Mouse (Mus musculus) lung, embryonic 15.5 days (tissue): ENCODE data around the gene Txndc9. TPM values are rescaled to one million over a fixed set of nuclear protein-coding genes. Genes with fewer than 3 reads are reported as not detected.
A peak's percentile ranks its signal among the peaks of the same experiment; 100 is the strongest.
"Not testable (repeated sequence)": the region's sequence is repeated elsewhere in the genome, so short reads cannot be mapped to it uniquely, and the experiment has no call there.

Experiments used
- ATAC-seq: fragments of 200-750 bp; cut with Nextera tagmentation; 2 replicates; pipeline ENCODE4 v1.8.0; 2017; ENCODE audit warnings: moderate number of reproducible peaks, borderline replicate concordance; ENCODE audit not compliant: low FRiP score, low TSS enrichment; ENCODE audit errors: extremely low read depth
- H3K27ac ChIP-seq: fragments of 300-500 bp; sonication (generic); 2 replicates; pipeline ENCODE4 v1.5.1; 2015; ENCODE audit warnings: moderate library complexity, mild to moderate bottlenecking, inconsistent platforms
- H3K27me3 ChIP-seq: fragments of 300-500 bp; sonication (generic); 2 replicates; pipeline ENCODE4 v1.6.1; 2015; ENCODE audit warnings: inconsistent platforms
- H3K36me3 ChIP-seq: fragments of 300-500 bp; sonication (generic); 2 replicates; pipeline ENCODE4 v1.6.1; 2015; ENCODE audit warnings: inconsistent platforms
- H3K4me1 ChIP-seq: fragments of 300-500 bp; sonication (generic); 2 replicates; pipeline ENCODE4 v1.6.1; 2015; ENCODE audit warnings: inconsistent platforms
- H3K4me2 ChIP-seq: fragments of 300-500 bp; sonication (generic); 2 replicates; pipeline ENCODE4 v1.6.1; 2015; ENCODE audit warnings: inconsistent platforms, mild to moderate bottlenecking, moderate library complexity
- H3K4me3 ChIP-seq: fragments of 300-500 bp; sonication (generic); 2 replicates; pipeline ENCODE4 v1.5.1; 2015; ENCODE audit warnings: mild to moderate bottlenecking, inconsistent platforms
- H3K9ac ChIP-seq: fragments of 300-500 bp; sonication (generic); 2 replicates; pipeline ENCODE4 v1.6.1; 2015; ENCODE audit warnings: inconsistent platforms
- H3K9me3 ChIP-seq: fragments of 300-500 bp; sonication (generic); 2 replicates; pipeline ENCODE4 v1.6.1; 2016; ENCODE audit warnings: inconsistent platforms
- WGBS: fragments of 180-500 bp; shearing (Covaris S2); methylation state at CpG from one replicate; pipeline ENCODE4 v1.1.7; 2015; 5-methylcytosine and 5-hydroxymethylcytosine counted together
- polyA plus RNA-seq: library from polyadenylated mRNA; unstranded; fragments of >200 nt; fragmentation: Nextera tagmentation; extraction: Ambion mirVana; gene quantifications from 2 replicates; pipeline ENCODE4 v1.2.1, GENCODE M21; 2015

Gene Txndc9
- polyA plus RNA-seq, 1 experiment from 2014 or later, result 149 TPM

DNA sequence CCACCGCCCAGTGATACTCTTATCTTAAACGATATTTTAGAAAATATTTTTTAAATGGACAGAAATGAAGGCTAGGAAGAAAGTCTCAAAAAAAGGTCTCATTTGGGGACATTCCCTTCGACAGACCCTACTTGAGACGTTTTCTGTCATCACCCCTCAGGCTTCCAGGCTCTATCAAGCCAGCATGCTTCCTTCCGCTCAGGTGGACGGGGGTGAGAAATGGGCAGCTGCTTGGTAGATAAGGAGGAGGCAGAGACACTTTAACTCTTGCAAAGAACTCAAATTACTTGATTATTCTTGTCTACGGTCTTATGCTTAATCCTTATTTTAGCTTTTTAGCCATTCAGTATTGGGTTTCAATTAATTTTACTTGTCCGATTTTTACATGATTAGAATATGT lies 3.2 kb upstream of the Txndc9 start:
- no peaks in the 10 kb centered on the region for H3K27me3 ChIP-seq
- no peak for ATAC-seq
- WGBS, result 87% methylated on average over 8 of the region's 8 CpGs
- no peaks in the 10 kb centered on the region for H3K9me3 ChIP-seq
- H3K27ac ChIP-seq, result no peak overlapping the region
- H3K9ac ChIP-seq, result no peak overlapping the region
- no peak overlapping the region for H3K4me2 ChIP-seq
- H3K4me3 ChIP-seq, result no peak overlapping the region
- peaks cover 15% of the 10 kb centered on the region for H3K4me1 ChIP-seq
- no peaks in the 10 kb centered on the region for H3K36me3 ChIP-seq

GRCm38 (mm10) chr1:37999552-37999951 lies 1.9 kb upstream of the Txndc9 start:
- no peak overlapping the region for H3K27ac ChIP-seq
- H3K4me2 ChIP-seq, result peak overlapping the region; percentile 80
- peaks cover 10% of the 10 kb centered on the region for H3K36me3 ChIP-seq
- no peak overlapping the region; the same call in 1 of the 2 replicates for H3K9ac ChIP-seq
- peak overlapping the region; percentile 97 for H3K4me3 ChIP-seq
- 65% methylated on average over 3 of the region's 3 CpGs for WGBS
- no peak for ATAC-seq
- peaks cover 15% of the 10 kb centered on the region for H3K4me1 ChIP-seq
- H3K27me3 ChIP-seq, result no peaks in the 10 kb centered on the region
- H3K9me3 ChIP-seq, result no peaks in the 10 kb centered on the region

DNA sequence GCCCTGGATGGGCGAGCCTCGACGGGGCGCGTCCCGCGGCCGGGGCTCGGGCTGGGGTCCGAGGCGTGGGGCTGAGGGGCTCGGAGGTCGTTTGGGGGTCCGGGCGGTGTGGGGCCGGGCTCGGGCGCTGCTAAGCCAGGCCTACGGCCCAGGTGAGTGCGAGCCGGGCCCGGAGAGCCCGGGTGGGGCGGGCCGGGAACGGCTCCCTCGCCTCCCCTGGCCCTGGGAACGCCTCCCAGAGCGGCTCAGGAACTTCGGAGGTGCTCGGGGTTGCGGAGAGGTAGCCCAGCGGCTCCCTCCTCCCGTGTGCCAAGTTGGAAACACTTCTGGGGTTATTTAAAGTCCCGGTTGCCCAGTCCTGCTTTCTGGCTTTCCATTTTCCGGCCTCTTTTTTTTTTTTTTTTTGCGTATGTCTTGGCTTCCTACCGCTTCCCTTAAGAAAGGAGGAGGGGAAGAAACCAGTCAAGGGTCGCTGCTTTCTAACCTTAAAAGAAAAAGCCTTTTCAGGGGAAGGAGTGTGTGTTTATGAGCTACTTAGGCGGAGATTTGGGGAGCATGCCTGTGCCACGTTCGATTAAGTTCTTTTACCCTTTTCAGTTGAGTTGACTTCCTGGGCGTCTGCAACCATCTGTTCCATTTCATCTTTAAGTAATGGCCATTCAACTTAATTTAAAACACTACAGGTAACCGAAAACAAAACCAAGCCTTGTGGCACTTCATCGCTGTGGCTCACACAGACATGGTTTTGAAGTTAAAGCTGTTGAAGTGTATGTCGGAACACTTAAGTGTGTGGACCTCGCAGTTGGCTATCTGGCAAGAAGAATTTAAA lies 892 bp upstream of the Txndc9 start:
- peak; percentile 21 for ATAC-seq
- Histone ChIP-seq H3K4me2 (peak overlapping the region; percentile 80), H3K27me3 (no peaks in the 10 kb centered on the region), H3K27ac (peak overlapping the region; percentile 92), H3K36me3 (peaks cover 20% of the 10 kb centered on the region), H3K4me1 (peaks cover 15% of the 10 kb centered on the region), H3K9ac (peak overlapping the region; percentile 88), H3K4me3 (peak overlapping the region; percentile 97), H3K9me3 (no peaks in the 10 kb centered on the region)
- WGBS, result 3% methylated on average over 37 of the region's 47 CpGs

GRCm38 (mm10) chr1:37996877-37997484 lies 712 bp downstream of the Txndc9 start:
- under 1% methylated on average over 42 of the region's 42 CpGs for WGBS
- no peaks in the 10 kb centered on the region for H3K9me3 ChIP-seq
- H3K4me1 ChIP-seq, result peaks cover 15% of the 10 kb centered on the region
- H3K27ac ChIP-seq, result peak overlapping the region; percentile 92
- ATAC-seq, result peak; percentile 97
- peaks cover 32% of the 10 kb centered on the region for H3K36me3 ChIP-seq
- no peaks in the 10 kb centered on the region for H3K27me3 ChIP-seq
- peak overlapping the region; percentile 97 for H3K4me3 ChIP-seq
- H3K4me2 ChIP-seq, result peak overlapping the region; percentile 80
- H3K9ac ChIP-seq, result peak overlapping the region; percentile 69

GRCm38 (mm10) chr1:37996226-37996625 lies 1.5 kb downstream of the Txndc9 start:
- peak overlapping the region; percentile 97 for H3K4me3 ChIP-seq
- H3K9me3 ChIP-seq, result no peaks in the 10 kb centered on the region
- 48% methylated on average over 3 of the region's 3 CpGs for WGBS
- peak overlapping the region; percentile 80 for H3K4me2 ChIP-seq
- H3K27ac ChIP-seq, result no peak overlapping the region
- ATAC-seq, result no peak
- H3K36me3 ChIP-seq, result peaks cover 39% of the 10 kb centered on the region
- H3K27me3 ChIP-seq, result no peaks in the 10 kb centered on the region
- H3K9ac ChIP-seq, result peak overlapping the region; percentile 69
- H3K4me1 ChIP-seq, result peaks cover 15% of the 10 kb centered on the region

- Histone ChIP-seq H3K9me3 (no peaks in the 10 kb centered on the region), H3K4me2 (no peak overlapping the region), H3K4me1 (no peaks in the 10 kb centered on the region), H3K36me3 (peaks cover 65% of the 10 kb centered on the region), H3K4me3 (no peak overlapping the region), H3K27me3 (no peaks in the 10 kb centered on the region), H3K9ac (no peak overlapping the region), H3K27ac (no peak overlapping the region)
- 72% methylated on average over 5 of the region's 5 CpGs for WGBS
- no peak for ATAC-seq
Observed at GRCm38 (mm10) chr1:37987856-37988255, 9.8 kb downstream of the Txndc9 start.

- no peak overlapping the region for H3K27ac ChIP-seq
- no peak for ATAC-seq
- H3K4me2 ChIP-seq, result no peak overlapping the region
- H3K4me3 ChIP-seq, result no peak overlapping the region
- H3K36me3 ChIP-seq, result peaks cover 46% of the 10 kb centered on the region
- no peaks in the 10 kb centered on the region for H3K4me1 ChIP-seq
- H3K27me3 ChIP-seq, result no peaks in the 10 kb centered on the region
- WGBS, result 78% methylated on average over 9 of the region's 9 CpGs
- no peaks in the 10 kb centered on the region for H3K9me3 ChIP-seq
- no peak overlapping the region for H3K9ac ChIP-seq
Observed at GRCm38 (mm10) chr1:37985764-37986323, 11.8 kb downstream of the Txndc9 start.

GRCm38 (mm10) chr1:37984326-37984725 lies 13.4 kb downstream of the Txndc9 start:
- Histone ChIP-seq H3K4me2 (no peak overlapping the region), H3K9me3 (no peaks in the 10 kb centered on the region), H3K4me3 (no peak overlapping the region), H3K36me3 (peaks cover 34% of the 10 kb centered on the region), H3K27me3 (no peaks in the 10 kb centered on the region), H3K4me1 (no peaks in the 10 kb centered on the region), H3K27ac (no peak overlapping the region), H3K9ac (no peak overlapping the region)
- no peak for ATAC-seq
- 85% methylated on average over 1 of the region's 1 CpGs for WGBS

DNA sequence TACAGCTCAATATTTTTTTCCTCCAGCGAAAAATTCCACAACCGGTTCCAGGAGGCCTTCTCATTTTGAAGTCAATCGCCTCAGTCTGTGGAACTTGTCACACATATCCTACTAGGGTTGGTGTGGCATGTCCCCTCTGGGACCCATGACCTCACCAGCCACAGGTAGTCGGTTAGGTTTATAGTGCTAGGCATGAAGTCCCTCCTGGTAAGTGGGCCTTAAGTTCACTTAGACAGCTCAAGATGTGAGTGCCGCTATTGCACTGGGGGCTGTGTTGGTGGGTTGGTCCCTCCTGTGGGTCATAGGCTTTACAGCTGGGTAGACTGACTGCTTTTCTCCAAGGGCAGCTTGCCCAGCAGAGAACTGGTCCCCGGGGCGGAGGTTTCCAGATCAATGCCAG lies 20.4 kb downstream of the Txndc9 start:
- no peaks in the 10 kb centered on the region for H3K9me3 ChIP-seq
- no peak overlapping the region for H3K4me2 ChIP-seq
- H3K36me3 ChIP-seq, result no peaks in the 10 kb centered on the region
- 85% methylated on average over 7 of the region's 7 CpGs for WGBS
- no peak for ATAC-seq
- no peak overlapping the region for H3K27ac ChIP-seq
- no peaks in the 10 kb centered on the region for H3K27me3 ChIP-seq
- H3K9ac ChIP-seq, result no peak overlapping the region
- no peak overlapping the region for H3K4me3 ChIP-seq
- no peaks in the 10 kb centered on the region for H3K4me1 ChIP-seq

GRCm38 (mm10) chr1:37976666-37977065 lies 21.0 kb downstream of the Txndc9 start:
- H3K9ac ChIP-seq, H3K36me3 ChIP-seq, H3K27me3 ChIP-seq, H3K27ac ChIP-seq, ATAC-seq, H3K4me2 ChIP-seq, H3K4me3 ChIP-seq, H3K4me1 ChIP-seq, H3K9me3 ChIP-seq: not testable (repeated sequence)
- 60% methylated on average over 9 of the region's 9 CpGs for WGBS

GRCm38 (mm10) chr1:37971520-37971919 lies 26.2 kb downstream of the Txndc9 start:
- Histone ChIP-seq H3K27ac (no peak overlapping the region), H3K27me3 (no peaks in the 10 kb centered on the region), H3K4me3 (no peak overlapping the region), H3K36me3 (no peaks in the 10 kb centered on the region), H3K4me2 (no peak overlapping the region), H3K9me3 (no peaks in the 10 kb centered on the region), H3K4me1 (no peaks in the 10 kb centered on the region), H3K9ac (no peak overlapping the region)
- WGBS, result 51% methylated on average over 4 of the region's 4 CpGs
- ATAC-seq, result peak; percentile 42; the same call in 1 of the 2 replicates

DNA sequence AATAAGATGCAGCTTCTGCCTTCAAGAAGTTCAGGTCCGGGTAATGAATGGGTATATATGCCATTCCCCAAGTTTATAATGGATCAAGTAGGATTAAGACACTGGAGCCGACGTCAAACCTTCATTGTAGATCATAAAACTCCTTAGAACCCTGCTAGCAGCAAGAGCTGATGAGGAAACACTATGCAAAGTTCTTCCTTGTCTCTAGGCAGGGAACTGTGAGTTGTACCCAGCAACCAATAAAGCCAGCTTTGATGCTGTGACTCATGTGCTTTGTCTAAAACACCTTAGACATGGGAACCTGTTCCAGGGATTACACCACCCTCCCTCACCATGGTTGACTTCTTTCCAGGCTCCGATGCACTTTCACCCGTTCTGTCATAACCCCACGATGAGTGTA lies 28.9 kb downstream of the Txndc9 start:
- Histone ChIP-seq H3K4me3 (no peak overlapping the region), H3K36me3 (no peaks in the 10 kb centered on the region), H3K27ac (no peak overlapping the region), H3K9ac (no peak overlapping the region), H3K4me1 (0 out of 2 replicates have a peak, but pooled peaks cover 3% of the 10 kb centered on the region), H3K9me3 (no peaks in the 10 kb centered on the region), H3K4me2 (no peak overlapping the region), H3K27me3 (no peaks in the 10 kb centered on the region)
- 85% methylated on average over 6 of the region's 6 CpGs for WGBS
- ATAC-seq, result no peak
